Mouse (Mus musculus) MEL (cell line): ENCODE measurements at regions not wholly inside any gene's neighbourhood (a gene's known extent, or its start where the extent isn't known, plus 50 kb on each side); places are given as distances from the start of the nearest gene placed in this dataset.

Source experiments
- DNase-seq: peaks from one replicate; pipeline ENCODE4 v3.0.0; 2011; ENCODE audit warnings: low read depth, low spot score
- H3K27ac ChIP-seq: 2 replicates; pipeline ENCODE4 v1.5.1; 2012; ENCODE audit warnings: low read depth, mild to moderate bottlenecking, control low read depth, low read length, moderate library complexity; ENCODE audit not compliant: control insufficient read depth
- H3K27me3 ChIP-seq, 2 experiments: fragments of 150-350 bp in 1 of 2; sonication (generic) in 1 of 2; 2 replicates each; pipeline ENCODE4 v1.6.1; 2012; ENCODE audit warnings: low read length in 2 of 2, mild to moderate bottlenecking in 2 of 2, improper control_type of control experiment in 1 of 2, moderate library complexity in 1 of 2; ENCODE audit not compliant: insufficient read depth in 2 of 2, control insufficient read depth in 1 of 2
- H3K36me3 ChIP-seq, 2 experiments: 2 replicates each; pipeline ENCODE4 v1.6.1; 2012 to 2014; ENCODE audit warnings: low read length in 2 of 2, improper control_type of control experiment in 1 of 2, inconsistent platforms in 1 of 2, mild to moderate bottlenecking in 1 of 2; ENCODE audit not compliant: insufficient read depth in 2 of 2, control insufficient read depth in 1 of 2
- H3K4me1 ChIP-seq, 2 experiments: fragments of 150-350 bp in 1 of 2; sonication (generic) in 1 of 2; 2 replicates each; pipeline ENCODE4 v1.6.1; 2012; ENCODE audit warnings: low read length in 2 of 2, improper control_type of control experiment in 1 of 2, mild to moderate bottlenecking in 1 of 2; ENCODE audit not compliant: insufficient read depth in 2 of 2, control insufficient read depth in 1 of 2
- H3K4me3 ChIP-seq, 2 experiments: fragments of 150-350 bp in 1 of 2; sonication (generic) in 1 of 2; 2 replicates each; pipeline ENCODE4 v1.5.1; 2012; ENCODE audit warnings: low read depth in 2 of 2, low read length in 2 of 2, mild to moderate bottlenecking in 2 of 2, moderate library complexity in 2 of 2, control low read depth in 1 of 2, improper control_type of control experiment in 1 of 2; ENCODE audit not compliant: control insufficient read depth in 1 of 2, insufficient read depth in 1 of 2
- H3K79me2 ChIP-seq: 2 replicates; pipeline ENCODE4 v1.6.1; 2012; ENCODE audit warnings: mild to moderate bottlenecking, low read length, moderate library complexity; ENCODE audit not compliant: control insufficient read depth, poor library complexity, insufficient read depth
- H3K9ac ChIP-seq: 2 replicates; pipeline ENCODE4 v1.6.1; 2012; ENCODE audit warnings: low read depth, mild to moderate bottlenecking, control low read depth, low read length, moderate library complexity; ENCODE audit not compliant: control insufficient read depth, poor library complexity, severe bottlenecking
- H3K9me3 ChIP-seq: fragments of 150-350 bp; sonication (generic); replicated peaks from 2 replicates; pipeline ENCODE4 v1.6.1; 2012; ENCODE audit warnings: mild to moderate bottlenecking, low read length, improper control_type of control experiment, moderate library complexity; ENCODE audit not compliant: insufficient read depth
- BHLHE40 ChIP-seq: IDR thresholded peaks from 2 replicates; pipeline ENCODE4 v1.6.1; 2012; ENCODE audit warnings: low read depth, mild to moderate bottlenecking, inconsistent platforms, low read length, improper control_type of control experiment, borderline replicate concordance
- CHD2 ChIP-seq: IDR thresholded peaks from 2 replicates; pipeline ENCODE4 v1.6.1; 2011; ENCODE audit warnings: low read length, improper control_type of control experiment
- ELF1 ChIP-seq: IDR thresholded peaks from 2 replicates; pipeline ENCODE4 v1.6.1; 2014; ENCODE audit warnings: low read depth, mild to moderate bottlenecking, inconsistent platforms, low read length, improper control_type of control experiment, moderate library complexity
- ETS1 ChIP-seq: IDR thresholded peaks from 2 replicates; pipeline ENCODE4 v1.6.1; 2012; ENCODE audit warnings: low read depth, mild to moderate bottlenecking, inconsistent platforms, low read length, improper control_type of control experiment, moderate library complexity
- GABPA ChIP-seq: IDR thresholded peaks from 2 replicates; pipeline ENCODE4 v1.6.1; 2012; ENCODE audit warnings: low read depth, mild to moderate bottlenecking, inconsistent platforms, low read length, improper control_type of control experiment, moderate library complexity
- GATA1 ChIP-seq: IDR thresholded peaks from 2 replicates; pipeline ENCODE4 v1.6.1; 2011; ENCODE audit warnings: low read depth, low read length, improper control_type of control experiment
- HCFC1 ChIP-seq: IDR thresholded peaks from 2 replicates; pipeline ENCODE4 v1.6.1; 2012; ENCODE audit warnings: low read depth, mild to moderate bottlenecking, inconsistent platforms, low read length, improper control_type of control experiment, moderate library complexity
- MAFK ChIP-seq: IDR thresholded peaks from 2 replicates; pipeline ENCODE4 v1.6.1; 2011; ENCODE audit warnings: low read depth, mild to moderate bottlenecking, low read length, improper control_type of control experiment, borderline replicate concordance
- MAZ ChIP-seq: IDR thresholded peaks from 2 replicates; pipeline ENCODE4 v1.6.1; 2012; ENCODE audit warnings: low read depth, mild to moderate bottlenecking, inconsistent platforms, low read length, improper control_type of control experiment
- MXI1 ChIP-seq: IDR thresholded peaks from 2 replicates; pipeline ENCODE4 v1.6.1; 2011; ENCODE audit warnings: mild to moderate bottlenecking, low read depth, low read length, improper control_type of control experiment
- MYB ChIP-seq: IDR thresholded peaks from 2 replicates; pipeline ENCODE4 v1.6.1; 2011; ENCODE audit warnings: mild to moderate bottlenecking, low read depth, low read length, improper control_type of control experiment
- POLR2A ChIP-seq, 2 experiments: IDR thresholded peaks; 2 replicates each; pipeline ENCODE4 v1.6.1; 2011 to 2012; ENCODE audit warnings: low read length in 2 of 2, mild to moderate bottlenecking in 2 of 2, control low read depth in 1 of 2, improper control_type of control experiment in 1 of 2, low read depth in 1 of 2, moderate library complexity in 1 of 2; ENCODE audit not compliant: control insufficient read depth in 1 of 2, insufficient read depth in 1 of 2, poor library complexity in 1 of 2
- POLR2AphosphoS2 ChIP-seq: IDR thresholded peaks from 2 replicates; pipeline ENCODE4 v1.6.1; 2011; ENCODE audit warnings: low read length, improper control_type of control experiment
- SIN3A ChIP-seq: IDR thresholded peaks from 2 replicates; pipeline ENCODE4 v1.6.1; 2012; ENCODE audit warnings: low read length, improper control_type of control experiment, inconsistent platforms
- SMC3 ChIP-seq: IDR thresholded peaks from 2 replicates; pipeline ENCODE4 v1.6.1; 2011; ENCODE audit warnings: low read depth, low read length, improper control_type of control experiment
- TCF12 ChIP-seq: IDR thresholded peaks from 2 replicates; pipeline ENCODE4 v1.6.1; 2014; ENCODE audit warnings: low read depth, mild to moderate bottlenecking, inconsistent platforms, low read length, improper control_type of control experiment, moderate library complexity
- USF2 ChIP-seq, 2 experiments: IDR thresholded peaks; 2 replicates each; pipeline ENCODE4 v1.6.1; 2011 to 2012; ENCODE audit warnings: improper control_type of control experiment in 2 of 2, low read length in 2 of 2, borderline replicate concordance in 1 of 2, inconsistent platforms in 1 of 2, low read depth in 1 of 2, mild to moderate bottlenecking in 1 of 2; ENCODE audit not compliant: insufficient read depth in 1 of 2
- ZC3H11A ChIP-seq: IDR thresholded peaks from 2 replicates; pipeline ENCODE4 v1.6.1; 2012; ENCODE audit warnings: low read depth, mild to moderate bottlenecking, inconsistent platforms, low read length, improper control_type of control experiment
- ZKSCAN1 ChIP-seq: IDR thresholded peaks from 2 replicates; pipeline ENCODE4 v1.6.1; 2012; ENCODE audit warnings: low read depth, mild to moderate bottlenecking, inconsistent platforms, low read length, improper control_type of control experiment, moderate library complexity
- ZMIZ1 ChIP-seq: IDR thresholded peaks from 2 replicates; pipeline ENCODE4 v1.6.1; 2012; ENCODE audit warnings: low read depth, mild to moderate bottlenecking, inconsistent platforms, low read length, improper control_type of control experiment, moderate library complexity

DNA sequence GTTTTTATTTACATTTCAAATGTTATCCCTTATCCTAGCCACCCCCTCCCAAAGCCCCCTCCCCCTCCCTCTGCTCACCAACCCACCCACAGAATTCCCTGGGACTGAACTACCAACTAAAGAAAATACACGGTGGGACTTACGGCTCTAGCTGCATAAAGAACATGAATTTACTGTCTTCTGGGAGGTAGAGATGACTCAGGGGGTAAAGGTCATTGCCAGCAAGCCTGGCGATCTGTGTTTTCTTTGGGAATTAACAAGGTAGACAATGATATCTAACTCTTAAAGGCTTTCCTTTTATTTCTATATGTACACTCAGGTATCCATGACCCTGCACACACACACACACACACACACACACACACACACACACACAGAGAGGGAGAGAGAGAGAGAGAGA is 521.9 kb upstream of the Cntn5 start:
- Histone ChIP-seq H3K4me1 (no peaks in the 10 kb centered on the region), H3K27ac (no peak overlapping the region), H3K4me3 (no peak overlapping the region), H3K79me2 (no peaks in the 10 kb centered on the region), H3K9me3 (no peaks in the 10 kb centered on the region), H3K27me3 (no peaks in the 10 kb centered on the region), H3K36me3 (no peaks in the 10 kb centered on the region)
- no peak for DNase-seq
- TF ChIP-seq TCF12 (no peak), ZMIZ1 (no peak), BHLHE40 (no peak), ZKSCAN1 (no peak), POLR2AphosphoS2 (no peak), MYB (no peak), POLR2A (IDR thresholded peaks at IDR 0.05; ENCODE audit: control insufficient read depth in 1 of 2, insufficient read depth in 1 of 2, low read depth in 1 of 2, low read length in 2 of 2, poor library complexity in 1 of 2) (no peak), SMC3 (no peak), HCFC1 (no peak), MXI1 (no peak), GATA1 (no peak), USF2 (IDR thresholded peaks at IDR 0.05; ENCODE audit: borderline replicate concordance in 1 of 2, insufficient read depth in 1 of 2, low read depth in 1 of 2, low read length in 2 of 2) (no peak), ELF1 (no peak)
- TF ChIP-seq, all 39 proteins: peak for 0
- no peak overlapping the region for H3K9ac ChIP-seq

DNA sequence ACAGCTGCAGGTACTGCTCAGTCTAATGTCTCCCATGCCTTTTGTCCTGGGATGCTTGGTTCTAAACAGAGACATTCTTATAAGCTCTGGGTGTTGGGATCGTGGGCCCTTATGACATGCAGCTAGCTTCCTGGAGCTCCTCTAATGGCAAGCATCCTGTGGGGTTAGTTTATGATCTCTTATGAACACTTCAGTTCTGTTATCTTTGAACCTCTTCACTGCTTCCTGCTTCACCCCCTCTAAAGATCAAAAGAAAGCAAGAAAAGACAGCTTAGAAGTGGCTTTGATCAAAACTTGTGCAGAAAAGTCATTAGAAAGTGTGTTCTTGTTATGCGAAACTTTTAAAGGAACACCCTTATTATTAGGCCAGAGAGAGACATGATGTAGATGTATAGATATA is 492.3 kb upstream of the Cntn5 start:
- DNase-seq = no peak
- H3K27me3 ChIP-seq = no peaks in the 10 kb centered on the region

More for the DNA sequence above, 492.3 kb upstream of the Cntn5 start:
- H3K79me2 ChIP-seq = no peaks in the 10 kb centered on the region
- TF ChIP-seq CHD2 = no peak
- no peak for TF ChIP-seq TCF12
- no peak for TF ChIP-seq MAZ
- no peak for TF ChIP-seq USF2 (IDR thresholded peaks at IDR 0.05; ENCODE audit: borderline replicate concordance in 1 of 2, insufficient read depth in 1 of 2, low read depth in 1 of 2, low read length in 2 of 2)
- no peak for TF ChIP-seq ZC3H11A
- no peak for TF ChIP-seq MYB
- no peak for TF ChIP-seq GABPA
- no peak for TF ChIP-seq SIN3A
- no peak for TF ChIP-seq ETS1
- TF ChIP-seq POLR2AphosphoS2 = no peak
- no peak for TF ChIP-seq GATA1
- no peak for TF ChIP-seq POLR2A (IDR thresholded peaks at IDR 0.05; ENCODE audit: control insufficient read depth in 1 of 2, insufficient read depth in 1 of 2, low read depth in 1 of 2, low read length in 2 of 2, poor library complexity in 1 of 2)
- no peak for TF ChIP-seq HCFC1
- no peak for TF ChIP-seq MAFK
- TF ChIP-seq ELF1 = no peak
- no peaks in the 10 kb centered on the region for H3K36me3 ChIP-seq
- H3K9me3 ChIP-seq = no peaks in the 10 kb centered on the region
- H3K4me3 ChIP-seq = no peak overlapping the region
- no peaks in the 10 kb centered on the region for H3K4me1 ChIP-seq
- H3K9ac ChIP-seq = no peak overlapping the region
- no peak overlapping the region for H3K27ac ChIP-seq
